Mouse (Mus musculus): ENCODE results near the gene Vmn1r197.
"Not testable (repeated sequence)": the region's sequence is repeated elsewhere in the genome, so short reads cannot be mapped to it uniquely, and the experiment has no call there.

The Vmn1r197 gene

GRCm38 (mm10) chr13:22324289-22324688 is at the start of gene Vmn1r197:
Gene Vmn1r197, plus strand, starts transcription at chr13:22324589.
- in situ Hi-C loops (cut with MboI; ENCODE audit: low pct_unique_long_range_greater_than_20kb in 1 of 2, low sequenced_read_pairs in 2 of 2, unreplicated experiment in 1 of 2) = no loop called here

DNA sequence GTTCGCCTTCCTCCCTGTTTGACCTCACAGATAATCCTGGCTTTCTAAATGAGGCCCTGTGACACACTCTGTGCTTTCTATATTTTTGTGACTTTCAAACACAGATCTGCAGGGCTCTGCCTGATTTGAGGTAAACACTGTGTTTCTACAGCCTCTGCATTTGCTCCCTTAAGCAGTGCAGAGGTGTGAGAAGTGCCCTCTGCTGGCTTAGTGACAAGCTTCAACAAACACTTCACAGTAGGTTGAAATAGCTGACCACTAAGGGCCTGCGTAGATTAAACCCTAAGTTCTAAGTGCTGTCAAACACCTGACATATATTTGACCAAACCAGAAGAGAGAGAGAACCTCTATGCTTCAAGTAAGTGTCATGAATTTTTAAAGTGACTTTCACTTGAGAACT is 39.8 kb upstream of the Vmn1r197 start:
- in situ Hi-C loops (cut with MboI; ENCODE audit: low pct_unique_long_range_greater_than_20kb in 1 of 2, low sequenced_read_pairs in 2 of 2, unreplicated experiment in 1 of 2) = no loop called here

GRCm38 (mm10) chr13:22289620-22290019 is 34.8 kb upstream of the Vmn1r197 start, which contains the start of gene Vmn1r196:
Gene Vmn1r196, plus strand, starts transcription at chr13:22289920.
- in situ Hi-C loops (cut with MboI; ENCODE audit: low pct_unique_long_range_greater_than_20kb in 1 of 2, low sequenced_read_pairs in 2 of 2, unreplicated experiment in 1 of 2) = no loop called here

DNA sequence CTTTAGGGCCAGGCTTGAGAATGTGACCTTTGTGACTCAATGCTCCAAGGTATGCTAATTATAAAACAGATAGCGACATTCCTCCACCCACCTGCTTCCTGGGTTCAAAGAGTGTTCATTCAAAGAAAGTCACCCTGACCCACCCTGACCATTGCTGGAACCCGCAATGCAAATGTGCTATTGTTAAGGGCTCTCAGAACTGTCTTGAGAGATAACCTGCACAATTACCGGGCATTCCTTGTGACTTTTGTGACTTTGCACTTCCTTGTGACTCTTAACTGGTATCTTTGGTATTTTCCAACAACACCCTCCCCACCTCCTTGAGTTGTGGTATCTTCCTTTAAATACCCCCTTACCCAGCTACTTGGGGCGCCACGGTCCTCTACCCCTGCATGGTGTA is 16.3 kb upstream of the Vmn1r197 start:
- in situ Hi-C loops (cut with MboI; ENCODE audit: low pct_unique_long_range_greater_than_20kb in 1 of 2, low sequenced_read_pairs in 2 of 2, unreplicated experiment in 1 of 2) = not testable (repeated sequence)

- in situ Hi-C loops (cut with MboI; ENCODE audit: low pct_unique_long_range_greater_than_20kb in 1 of 2, low sequenced_read_pairs in 2 of 2, unreplicated experiment in 1 of 2) = no loop called here
Measured at GRCm38 (mm10) chr13:22315361-22315760, 9.0 kb upstream of the Vmn1r197 start.

DNA sequence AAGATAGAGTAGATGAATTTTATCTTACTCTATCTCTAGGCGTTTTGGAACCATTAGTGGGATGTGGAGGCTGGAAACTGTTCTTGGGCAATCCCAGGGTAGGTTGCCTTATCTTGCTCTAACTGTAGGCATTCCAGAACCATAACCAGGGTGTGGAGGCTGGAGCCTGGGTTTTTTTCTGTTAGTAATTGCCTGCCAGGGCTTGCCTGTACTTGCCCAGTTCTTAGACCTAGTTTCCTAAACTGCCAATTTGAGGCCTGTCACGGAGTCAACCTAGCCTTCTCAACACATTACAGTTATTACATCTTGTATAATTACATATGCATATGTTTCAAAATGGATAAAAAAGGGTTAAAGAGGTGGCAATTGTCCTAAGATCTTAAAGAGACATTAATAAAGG is 7.0 kb upstream of the Vmn1r197 start:
- in situ Hi-C loops (cut with MboI; ENCODE audit: low pct_unique_long_range_greater_than_20kb in 1 of 2, low sequenced_read_pairs in 2 of 2, unreplicated experiment in 1 of 2) = no loop called here

DNA sequence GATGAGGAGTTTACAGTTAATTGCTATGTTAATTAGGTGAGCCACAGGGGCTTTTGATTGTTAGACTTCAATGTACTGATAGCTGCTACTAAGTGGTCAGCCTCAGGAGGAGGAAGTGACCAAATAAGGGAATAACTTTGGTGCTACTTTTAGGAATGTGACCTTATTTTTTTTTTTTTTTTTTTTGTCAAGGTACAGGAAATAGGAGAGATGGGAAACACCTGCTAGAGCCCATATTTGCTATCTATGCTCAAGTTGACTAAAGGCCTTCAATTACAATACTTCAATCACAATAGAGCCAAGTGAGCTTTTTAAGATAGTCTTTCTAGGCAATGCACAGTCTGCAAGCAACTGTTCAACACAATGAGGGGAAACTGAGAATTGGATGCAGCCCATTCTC is 4.3 kb upstream of the Vmn1r197 start:
- in situ Hi-C loops (cut with MboI; ENCODE audit: low pct_unique_long_range_greater_than_20kb in 1 of 2, low sequenced_read_pairs in 2 of 2, unreplicated experiment in 1 of 2) = no loop called here

GRCm38 (mm10) chr13:22333269-22333668 is 8.9 kb downstream of the Vmn1r197 start:
- in situ Hi-C loops (cut with MboI; ENCODE audit: low pct_unique_long_range_greater_than_20kb in 1 of 2, low sequenced_read_pairs in 2 of 2, unreplicated experiment in 1 of 2) = no loop called here

DNA sequence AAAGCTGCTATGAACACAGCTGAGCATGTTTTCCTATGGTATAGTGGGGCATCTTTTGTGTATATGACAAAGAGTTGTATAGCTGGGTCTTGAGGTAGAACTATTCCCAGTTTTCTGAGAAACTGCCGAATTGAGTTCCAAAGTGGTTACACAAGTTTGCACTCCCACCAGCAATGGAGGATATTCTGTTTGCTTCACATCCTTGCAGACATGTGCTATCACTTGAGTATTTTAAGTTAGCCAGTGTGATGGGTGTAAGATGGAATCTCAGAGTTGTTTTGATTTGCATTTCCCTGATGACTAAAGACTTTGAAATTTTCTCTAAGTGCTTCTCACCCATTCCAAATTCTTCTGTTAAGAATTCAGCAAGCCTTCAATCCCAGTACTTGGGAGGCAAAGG is 11.2 kb downstream of the Vmn1r197 start:
- in situ Hi-C loops (cut with MboI; ENCODE audit: low pct_unique_long_range_greater_than_20kb in 1 of 2, low sequenced_read_pairs in 2 of 2, unreplicated experiment in 1 of 2) = no loop called here

DNA sequence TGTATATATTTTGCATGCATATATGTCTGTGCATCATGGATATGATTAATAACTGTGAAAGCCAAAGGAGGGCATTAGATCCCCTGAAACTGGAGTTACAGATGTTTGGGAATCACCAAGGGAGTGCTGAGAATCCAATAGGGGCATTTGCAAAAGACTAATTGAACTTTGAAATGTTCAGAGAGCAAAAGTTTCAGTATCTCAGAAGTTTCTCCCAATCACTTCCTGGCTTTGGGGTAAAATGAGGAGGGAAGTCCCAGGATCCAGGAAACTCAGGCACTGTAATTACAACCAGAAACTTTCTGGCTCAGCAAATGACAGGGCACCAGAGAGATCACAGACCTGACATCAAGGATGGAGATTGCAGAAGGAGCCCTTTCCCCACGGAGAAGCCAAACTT is 25.7 kb downstream of the Vmn1r197 start, which contains the start of gene Vmn1r198:
Vmn1r198 (plus strand) TSS at position 301 of the 400 bp plus-strand sequence.
- in situ Hi-C loops (cut with MboI; ENCODE audit: low pct_unique_long_range_greater_than_20kb in 1 of 2, low sequenced_read_pairs in 2 of 2, unreplicated experiment in 1 of 2) = no loop called here

DNA sequence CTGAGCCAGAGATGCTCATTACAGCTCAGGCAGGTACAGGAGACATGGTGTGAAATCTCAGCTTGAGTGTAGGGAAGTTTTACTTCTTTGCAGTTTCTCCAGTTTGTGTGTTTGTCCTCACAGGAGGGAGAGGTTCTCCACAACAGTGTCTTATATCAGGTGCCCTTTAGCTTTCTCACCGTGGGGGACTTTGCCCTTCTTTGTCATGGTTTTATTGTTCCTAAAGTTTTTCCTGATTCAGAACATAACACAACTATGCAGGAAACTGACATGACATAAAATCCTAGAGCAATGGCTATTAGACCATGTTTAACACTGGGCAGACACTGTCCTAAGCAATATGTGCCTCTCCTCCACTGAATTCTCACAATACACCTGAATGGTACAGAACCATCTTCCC is 26.4 kb downstream of the Vmn1r197 start:
- in situ Hi-C loops (cut with MboI; ENCODE audit: low pct_unique_long_range_greater_than_20kb in 1 of 2, low sequenced_read_pairs in 2 of 2, unreplicated experiment in 1 of 2) = no loop called here

DNA sequence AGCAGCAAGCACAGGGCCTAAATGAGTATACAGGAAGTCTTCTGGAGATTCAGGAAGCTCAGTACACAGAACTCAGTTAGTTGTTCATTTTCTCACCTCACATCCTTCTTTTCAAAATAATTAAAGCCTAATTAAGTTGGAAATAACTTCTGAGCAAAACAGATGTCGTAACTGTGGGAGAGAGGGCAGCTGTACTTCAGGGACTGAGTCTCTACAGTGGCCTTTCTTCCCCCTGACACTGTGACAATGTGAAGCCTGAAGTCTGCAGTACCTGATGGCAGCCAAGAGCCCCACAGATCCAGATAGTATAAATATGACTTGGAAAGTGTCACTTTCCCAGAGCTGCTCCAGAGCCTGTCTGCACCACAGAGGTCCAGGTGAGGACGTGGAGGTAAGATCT is 55.1 kb downstream of the Vmn1r197 start, which contains the start of gene Vmn1r199:
Vmn1r199 (plus strand) TSS at position 301 of the 400 bp plus-strand sequence.
- in situ Hi-C loops (cut with MboI; ENCODE audit: low pct_unique_long_range_greater_than_20kb in 1 of 2, low sequenced_read_pairs in 2 of 2, unreplicated experiment in 1 of 2) = no loop called here

- in situ Hi-C loops (cut with MboI; ENCODE audit: low pct_unique_long_range_greater_than_20kb in 1 of 2, low sequenced_read_pairs in 2 of 2, unreplicated experiment in 1 of 2) = not testable (repeated sequence)
Measured at GRCm38 (mm10) chr13:22381128-22381527, 56.7 kb downstream of the Vmn1r197 start.

Measured in mouse embryonic stem cell (cell line).